Mouse (Mus musculus) lung, postnatal 10 days (tissue): ENCODE results near the gene Nln.

ENCODE experiments used
- DNase-seq: peaks from one replicate; pipeline ENCODE4 v3.0.0; 2021

Nln gene

DNA sequence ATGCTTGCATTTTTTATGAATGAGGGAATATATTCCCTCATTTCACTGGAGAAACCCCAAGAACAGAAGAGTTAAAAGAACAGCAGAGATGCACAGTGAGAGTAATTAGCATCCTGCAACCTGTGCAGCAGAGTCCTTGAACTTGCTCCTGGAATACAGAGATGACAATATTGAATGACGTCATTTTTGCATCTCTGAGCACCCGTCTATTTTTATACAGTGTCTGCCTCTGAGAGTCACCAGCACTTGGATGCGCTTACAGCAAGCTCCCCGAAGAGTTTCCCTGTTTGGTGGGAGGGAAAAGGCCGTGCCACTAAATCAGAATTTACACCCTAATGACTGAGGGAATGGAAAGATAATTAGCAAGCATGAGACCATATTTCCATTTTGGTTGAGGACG is 96.0 kb downstream of the Nln start:
- DNase-seq, result no peak

DNA sequence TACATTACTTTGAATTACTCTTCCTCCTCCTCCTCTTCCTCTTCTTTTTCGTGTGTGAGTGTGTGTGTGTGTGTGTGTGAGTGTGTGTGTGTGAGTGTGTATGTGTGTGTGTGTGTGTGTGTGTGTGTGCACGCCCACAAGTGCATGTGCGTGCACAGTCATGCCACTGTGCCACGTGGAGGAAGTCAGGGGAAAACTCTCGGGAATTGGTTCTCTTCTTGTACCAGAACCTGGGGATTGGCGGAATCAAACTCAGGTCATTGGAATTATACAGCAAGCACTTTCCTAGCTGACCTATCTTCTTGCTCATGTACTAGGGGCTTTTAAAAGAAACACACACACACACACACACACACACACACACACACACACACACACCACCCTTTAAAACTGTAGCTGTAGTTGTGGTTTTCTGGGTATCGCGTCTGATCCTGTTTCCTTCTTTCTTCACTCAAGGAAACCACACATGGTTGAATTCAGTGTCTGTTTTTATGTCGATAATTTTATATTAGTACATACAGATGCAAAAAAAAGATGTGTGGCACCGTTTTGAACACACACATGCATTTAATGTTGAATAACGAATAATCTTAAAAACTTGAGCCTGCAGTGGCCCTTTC is 97.1 kb downstream of the Nln start:
- DNase-seq, result no peak

DNA sequence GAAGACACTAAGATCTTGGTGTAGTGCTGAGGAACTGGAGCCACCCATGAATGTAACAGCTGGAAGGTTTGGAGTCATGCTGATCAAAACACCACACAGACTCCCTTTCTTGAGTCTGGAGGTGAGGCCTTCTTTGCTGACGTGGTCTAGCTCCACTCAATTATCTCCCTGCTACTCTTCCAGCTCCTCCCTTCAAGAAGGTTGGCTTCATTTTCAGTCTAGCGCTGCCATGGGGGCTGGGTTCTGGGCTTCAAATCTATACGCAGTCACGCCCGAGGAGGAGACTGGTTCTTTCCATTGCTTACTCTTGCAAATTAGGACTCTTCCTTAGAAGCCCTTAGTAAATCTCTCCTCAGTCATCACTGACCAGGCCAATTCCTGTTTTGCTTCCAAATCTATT is 98.1 kb downstream of the Nln start:
- no peak for DNase-seq

DNA sequence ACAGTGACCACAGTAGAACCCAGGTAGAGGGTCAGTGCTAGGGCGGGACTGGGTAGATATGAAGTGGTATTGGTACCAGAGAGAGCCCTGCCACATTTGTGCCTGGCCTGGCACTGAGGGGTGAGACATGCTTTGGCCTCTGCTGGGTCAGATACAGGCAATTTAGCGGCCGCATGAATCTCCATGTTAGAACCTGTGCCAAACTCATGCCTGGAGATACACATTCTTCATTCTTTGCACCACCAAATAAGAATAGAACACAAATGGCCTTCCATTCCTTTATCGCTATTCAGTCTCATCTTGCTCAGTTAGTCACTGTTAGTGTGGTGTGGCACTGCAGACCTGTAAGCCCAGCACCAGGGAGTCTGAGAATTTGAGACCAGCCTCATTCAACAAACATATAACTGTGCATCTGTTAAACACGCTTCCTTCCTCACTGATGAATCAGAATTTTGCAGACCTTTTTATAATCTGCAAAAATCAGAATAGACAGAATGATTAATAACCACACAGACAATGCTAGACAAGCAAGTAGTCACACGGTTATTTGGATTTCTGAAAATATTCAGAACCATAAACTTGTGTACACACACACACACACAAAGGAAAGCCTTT is 104.1 kb downstream of the Nln start:
- no peak for DNase-seq

DNA sequence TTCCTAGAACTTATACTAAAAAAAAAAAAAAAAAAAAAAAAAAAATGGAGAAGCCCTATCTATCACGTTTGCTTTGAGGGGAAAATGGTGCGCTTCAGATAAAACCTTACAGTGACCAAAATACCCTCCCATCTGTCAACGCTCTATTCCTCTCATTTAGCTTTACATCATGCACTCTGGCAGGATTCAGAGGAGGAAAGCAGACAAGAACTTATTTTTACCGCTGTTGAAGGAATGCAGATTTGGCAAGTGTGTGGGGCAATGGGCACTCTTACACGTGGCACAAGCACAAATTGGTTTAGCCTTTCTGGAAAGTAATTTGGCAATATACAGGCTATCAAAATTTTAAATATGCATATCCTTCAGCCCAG is 115.3 kb downstream of the Nln start:
- DNase-seq, result no peak

DNA sequence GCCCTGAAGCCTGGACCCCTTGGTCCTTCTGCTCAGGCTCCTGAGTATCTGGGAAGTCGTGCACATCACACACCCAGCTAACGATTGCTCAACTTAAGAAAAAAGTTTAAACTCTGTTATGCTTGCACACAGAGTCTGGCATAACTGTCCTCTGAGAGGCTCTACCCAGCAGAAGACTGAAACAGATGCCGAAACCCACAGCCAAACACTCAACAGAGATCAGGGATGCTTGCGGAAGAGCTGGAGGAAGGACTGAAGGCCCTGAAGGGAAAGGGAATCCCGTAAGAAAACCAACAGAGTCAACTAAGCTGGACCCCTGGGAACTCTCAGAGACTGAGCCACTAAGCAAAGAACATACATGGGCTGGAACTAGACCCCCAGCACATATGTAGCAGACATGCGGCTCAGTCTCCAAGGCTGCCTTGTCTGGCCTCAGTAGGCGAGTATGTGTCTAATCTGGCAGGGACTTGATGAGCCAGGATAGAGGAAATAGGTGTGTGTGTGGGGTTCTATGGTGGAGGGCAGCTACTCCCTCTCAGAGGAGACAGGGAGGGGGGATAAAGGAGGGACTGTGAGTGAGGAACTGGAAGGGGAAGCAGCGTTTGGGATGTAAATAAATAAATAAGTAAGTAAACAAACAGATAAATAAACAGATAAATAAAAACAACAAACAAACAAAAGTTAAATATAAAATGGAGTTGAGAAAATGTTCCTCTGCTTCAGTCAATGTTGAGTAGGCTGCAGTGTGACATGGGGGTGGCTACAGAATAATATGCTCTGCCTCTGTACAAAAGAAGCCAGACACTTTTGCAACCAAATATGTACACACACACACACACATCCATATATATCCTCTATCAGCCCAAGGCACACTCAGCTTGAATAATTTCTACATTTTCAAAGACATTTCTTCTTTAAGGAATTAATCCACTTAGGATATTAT is 116.0 kb downstream of the Nln start:
- no peak for DNase-seq

DNA sequence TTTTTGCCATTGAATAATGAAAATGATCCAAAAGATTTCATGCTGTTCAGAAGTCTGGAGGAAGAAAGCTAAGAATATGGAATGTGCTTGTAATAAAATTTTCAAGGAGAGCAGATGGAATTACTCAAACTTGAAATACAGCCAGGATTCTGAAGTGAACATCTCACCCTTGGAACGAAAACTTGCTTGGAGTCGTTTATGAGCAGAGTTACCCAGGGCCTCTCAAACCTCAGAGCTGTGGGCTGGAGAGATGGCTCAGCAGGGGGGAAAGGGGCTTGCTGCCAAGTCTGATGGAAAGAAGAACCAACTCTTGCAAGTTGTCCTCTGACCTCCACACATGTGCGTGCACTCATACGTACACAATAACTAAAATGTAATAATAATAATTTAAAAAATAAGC is 122.8 kb downstream of the Nln start:
- DNase-seq, result peak; percentile 28

DNA sequence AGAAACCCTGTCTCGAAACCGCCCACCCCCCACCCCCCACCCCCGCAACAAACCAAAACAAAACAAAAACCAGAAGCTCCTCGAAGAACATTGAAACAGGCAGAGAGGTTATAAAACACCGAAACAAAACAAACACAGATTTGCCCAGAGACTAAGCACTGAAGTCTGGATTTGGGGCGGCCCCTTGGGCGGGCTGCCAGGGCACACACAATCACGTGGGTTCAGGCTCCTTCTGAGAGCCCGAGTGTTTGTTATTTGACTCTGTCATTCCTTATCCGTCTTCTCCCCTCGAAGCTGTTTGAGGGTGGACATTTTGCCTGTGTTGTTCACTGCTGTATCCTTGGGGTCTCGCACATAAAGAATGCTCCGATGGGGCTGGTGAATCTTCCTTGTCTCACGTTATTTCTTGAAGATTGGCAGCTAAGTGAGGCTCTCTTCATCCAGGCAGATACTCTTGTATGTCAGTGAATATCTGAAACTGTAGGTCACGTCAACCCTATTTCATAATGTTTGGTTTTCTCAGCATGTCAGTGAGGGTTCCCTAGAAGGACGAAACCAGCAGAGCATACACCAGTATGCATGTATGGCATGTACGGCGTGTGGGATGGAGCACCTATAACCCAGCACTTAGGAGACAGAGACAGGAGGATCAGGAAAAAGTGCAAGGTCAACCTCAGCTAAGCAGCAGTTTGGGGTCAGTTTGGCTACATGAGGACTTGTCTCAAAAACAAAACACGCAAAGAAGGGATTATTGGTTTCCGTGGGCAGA is 123.7 kb downstream of the Nln start:
- peak; percentile 80 for DNase-seq

DNA sequence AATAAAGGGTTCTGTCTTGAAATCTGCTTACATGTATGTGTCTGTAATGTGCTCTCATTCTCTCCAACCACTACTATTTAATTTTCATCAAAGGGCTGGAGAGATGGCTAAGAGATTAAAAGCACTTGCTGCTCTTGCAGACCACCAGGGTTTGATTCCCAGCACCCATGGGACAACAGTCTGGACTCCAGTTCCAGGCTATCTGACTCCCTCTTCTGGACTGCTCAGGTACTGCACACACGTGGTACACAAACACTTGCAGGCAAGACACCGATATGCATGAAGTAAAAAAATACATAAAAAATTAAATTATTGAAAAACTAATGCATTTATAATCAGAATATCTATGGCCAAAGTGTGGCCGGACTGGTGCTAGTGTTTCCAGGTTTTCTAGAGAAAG is 127.0 kb downstream of the Nln start:
- DNase-seq, result peak; percentile 11

DNA sequence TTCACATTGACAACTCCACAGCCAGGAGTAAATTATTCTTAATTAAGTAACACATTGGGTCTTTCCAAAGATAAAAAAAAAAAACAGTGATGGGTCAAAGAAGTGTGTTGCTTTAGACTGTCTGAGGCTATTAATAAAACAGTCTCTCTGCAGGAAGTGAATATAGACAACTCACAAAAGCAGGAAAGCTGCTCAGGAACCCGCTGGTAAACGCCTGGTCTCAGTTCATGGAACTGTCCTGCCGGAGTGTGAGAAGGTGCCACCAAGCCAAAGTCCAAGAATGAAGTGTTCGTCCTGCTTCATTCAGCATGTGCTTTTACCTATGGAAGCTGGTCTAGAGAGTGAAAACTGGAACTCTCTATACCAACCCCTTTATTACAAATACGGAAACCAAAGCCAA is 129.0 kb downstream of the Nln start:
- peak; percentile 38 for DNase-seq

DNA sequence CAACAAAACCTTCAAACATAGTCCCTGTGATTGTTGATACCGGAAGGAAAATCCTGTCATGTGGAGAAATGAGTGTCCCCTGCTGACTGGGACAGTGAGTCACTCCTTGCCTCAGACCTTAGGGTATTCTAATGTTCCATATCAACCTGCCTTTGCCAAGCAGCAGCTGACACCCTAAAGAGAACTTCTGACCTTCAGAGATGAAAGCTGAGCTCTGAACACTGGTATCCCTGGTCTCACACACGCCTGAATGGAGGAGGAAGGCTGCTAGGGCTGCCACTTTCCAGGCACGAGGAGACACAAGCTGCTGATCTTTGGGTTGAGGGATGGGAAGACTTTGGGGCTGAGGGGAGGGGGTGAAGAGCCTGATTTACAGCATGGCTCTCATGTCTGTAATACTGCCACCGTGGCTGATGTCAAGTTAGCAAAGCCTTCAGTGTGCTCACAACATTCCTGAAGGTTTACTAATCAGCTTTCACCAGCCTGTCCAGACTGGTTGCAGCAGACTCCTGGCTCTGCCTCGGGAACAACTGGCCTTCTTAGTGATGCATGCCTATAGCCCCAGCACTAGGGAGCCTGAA is 131.0 kb downstream of the Nln start:
- peak; percentile 46 for DNase-seq

DNA sequence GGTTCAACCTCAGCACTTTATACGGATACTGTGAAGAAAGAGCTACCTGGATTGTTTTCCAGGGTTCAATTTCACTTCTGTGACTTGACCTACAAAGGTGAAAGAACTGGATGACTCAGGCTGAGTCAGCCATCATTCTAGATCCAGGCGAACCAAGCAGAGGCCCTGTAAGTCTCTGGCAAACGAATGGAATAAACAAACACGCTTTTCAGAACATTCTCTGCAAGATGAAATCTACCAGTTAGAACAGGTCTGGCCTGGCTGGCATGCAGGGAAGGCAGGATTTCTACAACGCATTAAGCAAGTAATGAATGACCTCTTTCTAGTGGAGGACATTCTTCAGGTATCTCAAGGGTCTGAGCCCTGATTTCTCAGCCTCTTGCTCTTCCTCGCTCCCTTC is 131.6 kb downstream of the Nln start:
- DNase-seq, result peak; percentile 37

DNA sequence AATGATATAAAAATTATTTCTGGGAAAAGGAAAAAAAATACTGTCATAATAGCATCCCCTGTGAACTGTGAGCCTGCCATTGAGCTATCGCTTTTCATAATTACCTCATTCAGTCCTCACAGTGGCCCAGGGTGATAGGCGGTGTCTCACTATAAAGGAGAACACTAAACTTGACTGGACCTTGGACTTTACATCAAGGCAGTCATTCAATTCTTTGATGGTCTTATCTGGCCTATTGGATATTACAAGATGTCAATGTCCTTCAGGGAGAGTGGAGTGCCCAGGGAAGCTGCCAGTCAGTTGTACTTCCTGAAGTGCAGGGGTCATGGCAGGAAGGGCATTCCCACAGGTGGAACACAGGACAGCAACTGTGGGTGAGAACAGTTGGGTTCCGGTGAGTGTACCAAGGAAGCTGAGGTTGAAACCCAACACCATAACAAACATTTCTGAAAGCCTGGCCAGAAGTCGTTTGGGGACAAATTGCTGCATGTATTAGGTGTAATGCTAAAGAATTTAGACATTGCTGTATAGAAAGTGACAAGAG is 133.2 kb downstream of the Nln start:
- DNase-seq, result no peak

DNA sequence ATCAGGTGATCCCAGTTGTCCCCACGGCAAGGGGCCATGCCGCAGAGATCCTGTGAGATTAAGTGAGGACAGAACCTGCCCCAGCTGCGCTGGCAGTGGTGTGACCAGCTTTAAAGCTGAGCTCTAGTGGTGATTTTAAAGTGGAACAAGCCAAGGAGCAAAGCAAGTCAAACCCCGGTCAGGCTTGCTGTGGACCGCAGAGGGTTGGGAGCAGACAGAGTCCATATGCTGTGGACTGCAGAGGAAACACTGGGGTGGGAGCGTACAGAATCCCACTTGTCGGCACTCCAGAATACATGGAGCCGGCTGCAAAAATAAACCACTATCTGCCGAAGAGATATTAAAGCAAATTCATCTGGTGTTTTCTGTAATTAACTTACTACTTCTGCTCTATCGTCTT is 134.3 kb downstream of the Nln start:
- no peak for DNase-seq

DNA sequence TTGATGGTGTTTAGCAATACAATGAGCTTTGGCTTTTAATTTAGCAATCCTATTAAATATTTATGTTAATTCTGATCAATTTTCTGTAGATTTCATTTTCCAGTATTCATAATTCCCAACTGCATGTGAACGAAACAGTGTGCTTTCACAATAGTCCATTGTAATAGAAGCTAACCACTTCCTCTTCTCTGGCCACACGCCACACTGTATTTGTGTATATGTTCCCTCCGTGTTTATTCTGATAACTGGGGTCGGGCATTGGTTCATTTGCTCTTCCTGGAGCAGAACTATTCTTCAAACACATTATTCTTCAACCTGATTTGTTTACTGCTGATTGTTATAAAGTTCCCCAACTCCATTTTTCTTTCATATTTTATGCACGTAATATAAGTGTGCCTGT is 135.4 kb downstream of the Nln start:
- DNase-seq, result peak; percentile 58
